Mouse (Mus musculus): ENCODE measurements around the gene Atg5. TPM values are rescaled to one million over a fixed set of nuclear protein-coding genes. Genes with fewer than 3 reads are reported as not detected.

Atg5 gene
- polyA plus RNA-seq, 1 experiment: 12.7 TPM

DNA sequence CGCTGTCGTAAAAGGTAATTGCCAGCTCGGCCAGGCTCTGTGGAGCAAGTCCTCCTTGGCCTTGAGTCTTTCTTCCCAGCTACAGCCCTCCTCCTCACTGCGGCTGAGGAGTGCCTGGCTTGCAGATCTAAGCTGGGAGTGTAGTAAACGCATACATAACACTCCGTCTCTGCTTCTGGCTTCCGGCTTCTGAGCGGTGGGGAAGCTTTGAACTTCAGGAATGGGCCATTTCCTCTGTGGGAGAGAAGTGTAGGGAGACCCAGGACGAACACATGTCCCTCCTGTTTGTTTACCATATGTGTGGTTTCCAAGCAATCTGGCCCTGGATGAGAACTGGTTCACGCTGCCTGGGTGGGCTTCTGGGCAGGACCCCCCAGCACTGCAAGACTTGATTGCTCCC is 140.9 kb downstream of the Atg5 start:
- no peak overlapping the region for H3K4me2 ChIP-seq (ENCODE audit: low read depth)
- no peaks in the 10 kb centered on the region for H3K36me3 ChIP-seq (ENCODE audit: control insufficient read depth, insufficient read depth)
- no peaks in the 10 kb centered on the region for H3K79me2 ChIP-seq (ENCODE audit: control insufficient read depth, insufficient read depth)
- H3K4me3 ChIP-seq: no peak overlapping the region
- no peak overlapping the region for H3ac ChIP-seq (ENCODE audit: control insufficient read depth, insufficient read length)
- TF ChIP-seq SRF (IDR thresholded peaks at IDR 0.05; ENCODE audit: control insufficient read depth, insufficient read length, low read depth) (no peak), USF1 (IDR thresholded peaks at IDR 0.05; ENCODE audit: low read depth) (no peak), MYOD1 (IDR thresholded peaks at IDR 0.05; ENCODE audit: control insufficient read depth in 1 of 3, insufficient read length in 2 of 3, low read depth in 2 of 3) (no peak), POLR2A (IDR thresholded peaks at IDR 0.05; ENCODE audit: insufficient read length, low read depth) (no peak), CEBPB (IDR thresholded peaks at IDR 0.05; ENCODE audit: insufficient read depth, poor library complexity, severe bottlenecking) (no peak), MYOG (IDR thresholded peaks at IDR 0.05; ENCODE audit: control insufficient read depth in 1 of 3, insufficient read depth in 1 of 3, insufficient read length in 2 of 3, low read depth in 2 of 3) (no peak), TCF3 (IDR thresholded peaks at IDR 0.05; ENCODE audit: insufficient read length, low read depth) (no peak), MAX (IDR thresholded peaks at IDR 0.05; ENCODE audit: low read depth) (no peak), TCF12 (IDR thresholded peaks at IDR 0.05; ENCODE audit: insufficient read depth, poor library complexity, severe bottlenecking) (no peak), E2F4 (IDR thresholded peaks at IDR 0.05; ENCODE audit: insufficient read depth) (no peak), REST (IDR thresholded peaks at IDR 0.05; ENCODE audit: insufficient read depth, insufficient read length) (no peak), POLR2AphosphoS2 (IDR thresholded peaks at IDR 0.05; ENCODE audit: insufficient read length, low read depth) (no peak)
- no peaks in the 10 kb centered on the region for H3K27me3 ChIP-seq (ENCODE audit: control insufficient read depth, insufficient read depth, insufficient read length)

DNA sequence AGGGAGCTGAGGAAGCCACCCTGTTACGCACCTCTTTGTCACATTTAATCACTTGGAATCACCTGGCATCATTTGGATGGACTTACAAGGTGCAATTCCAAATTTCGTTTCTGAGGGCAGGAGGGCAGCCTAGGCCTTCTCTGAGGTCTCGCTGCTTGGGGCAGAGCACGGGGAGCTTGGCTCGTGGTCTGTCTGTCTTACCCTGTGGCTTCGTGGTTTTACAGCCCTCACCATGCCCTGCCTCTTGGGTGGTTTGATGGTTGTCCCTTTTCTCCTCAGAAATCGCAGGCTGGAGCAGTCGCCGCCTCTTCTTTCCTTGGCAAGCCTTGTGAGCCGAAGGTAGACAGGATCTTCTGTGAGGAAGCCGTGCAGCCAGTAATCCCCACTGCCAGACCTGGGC is 141.8 kb downstream of the Atg5 start:
- Histone ChIP-seq H3K4me3 (no peak overlapping the region), H3K4me2 (ENCODE audit: low read depth) (no peak overlapping the region), H3K27me3 (ENCODE audit: control insufficient read depth, insufficient read depth, insufficient read length) (no peaks in the 10 kb centered on the region), H3ac (ENCODE audit: control insufficient read depth, insufficient read length) (no peak overlapping the region), H3K36me3 (ENCODE audit: control insufficient read depth, insufficient read depth) (no peaks in the 10 kb centered on the region), H3K79me2 (ENCODE audit: control insufficient read depth, insufficient read depth) (no peaks in the 10 kb centered on the region)
- TF ChIP-seq SRF (IDR thresholded peaks at IDR 0.05; ENCODE audit: control insufficient read depth, insufficient read length, low read depth) (no peak), POLR2AphosphoS2 (IDR thresholded peaks at IDR 0.05; ENCODE audit: insufficient read length, low read depth) (no peak), E2F4 (IDR thresholded peaks at IDR 0.05; ENCODE audit: insufficient read depth) (no peak), USF1 (IDR thresholded peaks at IDR 0.05; ENCODE audit: low read depth) (no peak), MYOG (IDR thresholded peaks at IDR 0.05; ENCODE audit: control insufficient read depth in 1 of 3, insufficient read depth in 1 of 3, insufficient read length in 2 of 3, low read depth in 2 of 3) (no peak), TCF3 (IDR thresholded peaks at IDR 0.05; ENCODE audit: insufficient read length, low read depth) (no peak)

Other genes starting within 250 kb of the Atg5 start
- gene Crybg1, start 119.5 kb upstream of the Atg5 start, polyA plus RNA-seq (2012; fragmentation: generic; extraction: Trizol): 3.7 TPM

Data from myocyte (in vitro differentiated cells).